Mouse (Mus musculus): ENCODE results near the gene Brdt. TPM values are rescaled to one million over a fixed set of nuclear protein-coding genes. Genes with fewer than 3 reads are reported as not detected.

Brdt gene
- polyA plus RNA-seq, 1 experiment from 2014 or later = 1.4 TPM

- Histone ChIP-seq H3K9ac (ENCODE audit: low read depth, low read length) (no peak overlapping the region), H3K4me1 (ENCODE audit: control insufficient read depth, insufficient read depth, low read length) (peaks cover 16% of the 10 kb centered on the region; the same call in 1 of the 2 replicates), H3K36me3 (ENCODE audit: control insufficient read depth, insufficient read depth, low read length) (no peaks in the 10 kb centered on the region), H3K4me3 (ENCODE audit: low read length) (peak overlapping the region; percentile 64), H3K9me3 (ENCODE audit: control insufficient read depth, low read length) (no peaks in the 10 kb centered on the region), H3K27ac (ENCODE audit: low read depth, low read length) (0 out of 2 replicates have a peak overlapping the region, but pooled peaks have one; percentile 92), H3K4me2 (replicated peaks; ENCODE audit: low read depth, low read length) (peak overlapping the region; percentile 97), H3K27me3 (ENCODE audit: control insufficient read depth, insufficient read depth, low read length) (no peaks in the 10 kb centered on the region)
- WGBS = 35% methylated on average over 8 of the region's 8 CpGs
- no peak for ATAC-seq (ENCODE audit: low FRiP score, low TSS enrichment)
These were observed 41.0 kb upstream of the Brdt start for GRCm38 (mm10) chr5:107289986-107290385.

GRCm38 (mm10) chr5:107294041-107294440 lies 36.9 kb upstream of the Brdt start:
- Histone ChIP-seq H3K27ac (ENCODE audit: low read depth, low read length) (no peak overlapping the region), H3K9me3 (ENCODE audit: control insufficient read depth, low read length) (no peaks in the 10 kb centered on the region), H3K4me2 (replicated peaks; ENCODE audit: low read depth, low read length) (no peak overlapping the region), H3K4me1 (ENCODE audit: control insufficient read depth, insufficient read depth, low read length) (peaks cover 7% of the 10 kb centered on the region; the same call in 1 of the 2 replicates), H3K27me3 (ENCODE audit: control insufficient read depth, insufficient read depth, low read length) (no peaks in the 10 kb centered on the region), H3K9ac (ENCODE audit: low read depth, low read length) (no peak overlapping the region), H3K4me3 (ENCODE audit: low read length) (no peak overlapping the region), H3K36me3 (ENCODE audit: control insufficient read depth, insufficient read depth, low read length) (no peaks in the 10 kb centered on the region)
- 93% methylated on average over 4 of the region's 4 CpGs for WGBS
- ATAC-seq (ENCODE audit: low FRiP score, low TSS enrichment) = no peak

GRCm38 (mm10) chr5:107295061-107295816 lies 35.7 kb upstream of the Brdt start:
- no peak for ATAC-seq (ENCODE audit: low FRiP score, low TSS enrichment)
- Histone ChIP-seq H3K4me2 (replicated peaks; ENCODE audit: low read depth, low read length) (no peak overlapping the region), H3K27ac (ENCODE audit: low read depth, low read length) (no peak overlapping the region), H3K4me3 (ENCODE audit: low read length) (no peak overlapping the region), H3K9ac (ENCODE audit: low read depth, low read length) (no peak overlapping the region), H3K36me3 (ENCODE audit: control insufficient read depth, insufficient read depth, low read length) (no peaks in the 10 kb centered on the region), H3K9me3 (ENCODE audit: control insufficient read depth, low read length) (no peaks in the 10 kb centered on the region), H3K27me3 (ENCODE audit: control insufficient read depth, insufficient read depth, low read length) (no peaks in the 10 kb centered on the region), H3K4me1 (ENCODE audit: control insufficient read depth, insufficient read depth, low read length) (no peaks in the 10 kb centered on the region)
- WGBS = 60% methylated on average over 8 of the region's 8 CpGs

GRCm38 (mm10) chr5:107295817-107296511 lies 35.0 kb upstream of the Brdt start:
- Histone ChIP-seq H3K36me3 (ENCODE audit: control insufficient read depth, insufficient read depth, low read length) (no peaks in the 10 kb centered on the region), H3K9ac (ENCODE audit: low read depth, low read length) (no peak overlapping the region), H3K9me3 (ENCODE audit: control insufficient read depth, low read length) (no peaks in the 10 kb centered on the region), H3K27me3 (ENCODE audit: control insufficient read depth, insufficient read depth, low read length) (no peaks in the 10 kb centered on the region), H3K27ac (ENCODE audit: low read depth, low read length) (no peak overlapping the region), H3K4me2 (replicated peaks; ENCODE audit: low read depth, low read length) (no peak overlapping the region), H3K4me3 (ENCODE audit: low read length) (no peak overlapping the region), H3K4me1 (ENCODE audit: control insufficient read depth, insufficient read depth, low read length) (no peaks in the 10 kb centered on the region)
- ATAC-seq (ENCODE audit: low FRiP score, low TSS enrichment) = no peak
- WGBS = 73% methylated on average over 16 of the region's 16 CpGs

GRCm38 (mm10) chr5:107296512-107297322 lies 34.2 kb upstream of the Brdt start:
- no peak overlapping the region for H3K27ac ChIP-seq (ENCODE audit: low read depth, low read length)
- H3K9me3 ChIP-seq (ENCODE audit: control insufficient read depth, low read length) = no peaks in the 10 kb centered on the region
- no peak overlapping the region for H3K9ac ChIP-seq (ENCODE audit: low read depth, low read length)
- WGBS = 38% methylated on average over 9 of the region's 9 CpGs
- no peak for ATAC-seq (ENCODE audit: low FRiP score, low TSS enrichment)
- H3K4me1 ChIP-seq (ENCODE audit: control insufficient read depth, insufficient read depth, low read length) = no peaks in the 10 kb centered on the region
- no peak overlapping the region for H3K4me2 ChIP-seq (replicated peaks; ENCODE audit: low read depth, low read length)
- no peaks in the 10 kb centered on the region for H3K27me3 ChIP-seq (ENCODE audit: control insufficient read depth, insufficient read depth, low read length)
- H3K4me3 ChIP-seq (ENCODE audit: low read length) = no peak overlapping the region
- no peaks in the 10 kb centered on the region for H3K36me3 ChIP-seq (ENCODE audit: control insufficient read depth, insufficient read depth, low read length)

- H3K27ac ChIP-seq (ENCODE audit: low read depth, low read length) = no peak overlapping the region
- no peaks in the 10 kb centered on the region for H3K9me3 ChIP-seq (ENCODE audit: control insufficient read depth, low read length)
- ATAC-seq (ENCODE audit: low FRiP score, low TSS enrichment) = no peak
- WGBS = 74% methylated on average over 11 of the region's 11 CpGs
- peaks cover 3% of the 10 kb centered on the region; the same call in 1 of the 2 replicates for H3K4me1 ChIP-seq (ENCODE audit: control insufficient read depth, insufficient read depth, low read length)
- no peaks in the 10 kb centered on the region for H3K36me3 ChIP-seq (ENCODE audit: control insufficient read depth, insufficient read depth, low read length)
- H3K4me2 ChIP-seq (replicated peaks; ENCODE audit: low read depth, low read length) = no peak overlapping the region
- H3K27me3 ChIP-seq (ENCODE audit: control insufficient read depth, insufficient read depth, low read length) = no peaks in the 10 kb centered on the region
- no peak overlapping the region for H3K4me3 ChIP-seq (ENCODE audit: low read length)
- H3K9ac ChIP-seq (ENCODE audit: low read depth, low read length) = no peak overlapping the region
These were observed 32.1 kb upstream of the Brdt start for GRCm38 (mm10) chr5:107298854-107299253.

- no peak overlapping the region for H3K4me2 ChIP-seq (replicated peaks; ENCODE audit: low read depth, low read length)
- no peak overlapping the region for H3K4me3 ChIP-seq (ENCODE audit: low read length)
- WGBS = 35% methylated on average over 11 of the region's 11 CpGs
- H3K4me1 ChIP-seq (ENCODE audit: control insufficient read depth, insufficient read depth, low read length) = peaks cover 8% of the 10 kb centered on the region; the same call in 1 of the 2 replicates
- H3K9ac ChIP-seq (ENCODE audit: low read depth, low read length) = no peak overlapping the region
- H3K27ac ChIP-seq (ENCODE audit: low read depth, low read length) = no peak overlapping the region
- H3K36me3 ChIP-seq (ENCODE audit: control insufficient read depth, insufficient read depth, low read length) = no peaks in the 10 kb centered on the region
- ATAC-seq (ENCODE audit: low FRiP score, low TSS enrichment) = peak; percentile 85
- H3K27me3 ChIP-seq (ENCODE audit: control insufficient read depth, insufficient read depth, low read length) = no peaks in the 10 kb centered on the region
- H3K9me3 ChIP-seq (ENCODE audit: control insufficient read depth, low read length) = no peaks in the 10 kb centered on the region
These were observed 27.6 kb upstream of the Brdt start for GRCm38 (mm10) chr5:107303350-107303861.

GRCm38 (mm10) chr5:107304117-107304825 lies 26.7 kb upstream of the Brdt start:
- Histone ChIP-seq H3K4me2 (replicated peaks; ENCODE audit: low read depth, low read length) (no peak overlapping the region), H3K36me3 (ENCODE audit: control insufficient read depth, insufficient read depth, low read length) (no peaks in the 10 kb centered on the region), H3K4me1 (ENCODE audit: control insufficient read depth, insufficient read depth, low read length) (peaks cover 8% of the 10 kb centered on the region; the same call in 1 of the 2 replicates), H3K27ac (ENCODE audit: low read depth, low read length) (no peak overlapping the region), H3K9ac (ENCODE audit: low read depth, low read length) (no peak overlapping the region), H3K27me3 (ENCODE audit: control insufficient read depth, insufficient read depth, low read length) (no peaks in the 10 kb centered on the region), H3K4me3 (ENCODE audit: low read length) (no peak overlapping the region), H3K9me3 (ENCODE audit: control insufficient read depth, low read length) (no peaks in the 10 kb centered on the region)
- 60% methylated on average over 13 of the region's 13 CpGs for WGBS
- ATAC-seq (ENCODE audit: low FRiP score, low TSS enrichment) = no peak

Measured in kidney, embryonic 14.5 days (tissue).